Mouse (Mus musculus) left cerebral cortex, postnatal 36 days (tissue): ENCODE data around the gene Gm17617. TPM values are rescaled to one million over a fixed set of nuclear protein-coding genes. Genes with fewer than 3 reads are reported as not detected.

ENCODE experiments used
- DNase-seq, 2 experiments: peaks; one replicate each; pipeline ENCODE4 v3.0.0; 2021 to 2022; ENCODE audit warnings: low spot score in 2 of 2, mixed read lengths in 1 of 2
- intact Hi-C: fragments of 180-260 bp; cut with DNase I; formaldehyde crosslinking; loops from one replicate; pipeline ENCODE4 v1.15.1; 2025
- total RNA-seq, 2 experiments: library from RNA; stranded (reverse); gene quantifications; 2 replicates each; pipeline ENCODE4 v1.2.3; 2021

Gm17617 gene
- not detected for total RNA-seq

DNA sequence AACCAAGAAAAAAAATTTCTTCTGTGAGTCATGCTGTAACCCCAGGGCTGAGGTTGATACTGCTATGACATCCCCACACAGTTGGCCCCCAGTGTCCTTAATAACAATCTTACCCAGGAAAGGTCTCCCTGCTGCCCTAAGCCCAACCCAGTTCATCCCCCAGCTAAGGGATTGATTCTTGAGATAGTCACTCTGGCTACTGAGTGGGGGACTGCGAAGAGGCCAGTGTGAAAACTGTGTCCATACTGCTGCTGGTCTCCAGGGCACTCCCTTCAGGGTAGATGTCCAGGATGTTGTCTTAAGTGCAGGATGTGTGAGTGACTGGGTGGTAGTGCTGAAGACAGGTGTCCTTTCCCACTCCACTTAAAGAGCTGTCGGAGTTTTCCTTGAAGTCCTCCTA lies at the start of gene Gm17617:
Gm17617 (minus strand) TSS at position 101 of the 400 bp plus-strand sequence.
- DNase-seq, result no peak
- intact Hi-C loops, result no loop called here

DNA sequence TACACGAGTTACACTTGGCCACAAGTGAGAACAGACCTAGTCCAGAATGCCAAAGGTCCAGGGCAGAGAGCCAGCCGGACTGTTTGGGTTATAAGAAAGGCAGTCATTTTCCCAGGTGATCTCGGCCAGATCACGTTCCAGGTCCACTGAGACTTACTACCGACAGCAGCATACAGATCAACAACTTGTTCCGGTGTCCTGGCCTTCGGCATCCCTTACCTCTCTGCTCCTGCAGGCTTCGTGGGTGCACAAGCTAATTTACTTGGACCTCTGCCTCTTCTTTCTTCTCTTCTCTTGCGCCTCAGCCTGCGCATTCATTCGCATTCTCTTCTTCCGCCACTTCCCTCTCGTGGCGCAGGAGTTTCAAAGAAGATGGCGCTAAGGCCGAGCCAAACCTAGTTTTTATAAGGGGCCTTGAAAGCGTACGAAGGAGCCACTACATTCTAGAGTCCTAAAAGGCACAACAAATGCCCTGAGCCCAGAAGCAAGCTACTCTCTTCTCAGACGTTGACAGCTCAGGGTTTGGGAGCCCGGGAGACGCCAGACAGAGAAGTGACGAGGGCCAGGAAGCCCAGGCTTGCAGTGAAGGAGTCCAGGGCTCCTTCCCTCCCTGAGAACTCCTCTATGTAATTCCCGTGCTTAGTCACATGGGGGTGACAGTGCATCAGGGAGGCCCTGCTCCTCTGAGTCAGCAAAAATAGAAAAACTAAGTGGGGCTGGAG lies 49.0 kb upstream of the Gm17617 start:
- intact Hi-C loops, result no loop called here
- peak; percentile 65 to 70 for DNase-seq

DNA sequence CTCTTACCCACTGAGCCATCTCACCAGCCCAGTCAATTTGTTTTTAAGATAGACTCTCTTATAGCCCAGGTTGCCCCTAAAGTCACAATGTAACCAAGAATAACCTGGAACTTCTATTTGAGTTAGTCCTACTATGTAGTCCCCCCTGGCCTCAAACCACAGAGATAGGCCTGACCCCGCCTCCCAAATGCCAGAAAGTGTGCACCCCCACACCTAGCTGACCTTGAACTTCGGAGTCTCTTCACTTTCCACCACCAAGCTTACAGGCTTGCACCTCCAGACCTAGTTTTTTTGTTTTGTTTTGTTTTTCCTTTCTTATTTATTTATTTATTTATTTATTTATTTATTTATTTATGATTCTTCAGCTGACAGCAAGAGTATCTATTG lies 48.4 kb upstream of the Gm17617 start:
- no peak for DNase-seq
- intact Hi-C loops, result no loop called here

DNA sequence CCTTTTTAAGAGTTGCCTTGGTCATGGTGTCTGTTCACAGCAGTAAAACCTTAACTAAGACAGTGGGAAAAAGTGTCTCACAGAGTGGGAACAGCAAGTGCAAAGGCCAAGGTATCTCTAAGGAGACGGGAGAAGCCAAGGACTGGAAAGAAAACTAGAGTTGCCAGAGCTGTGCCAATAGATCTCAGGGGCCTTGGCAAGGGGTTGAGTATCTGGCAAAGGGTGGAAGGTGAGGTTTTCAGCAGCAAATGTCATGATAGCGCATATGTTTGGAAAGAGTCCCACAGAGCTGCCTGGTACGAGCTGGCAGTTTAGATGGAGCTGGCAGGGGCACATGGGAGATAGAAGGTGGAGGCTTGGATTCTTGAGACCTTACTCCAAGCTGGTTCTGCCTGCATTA lies 46.2 kb upstream of the Gm17617 start:
- no peak for DNase-seq
- intact Hi-C loops, result loop anchor here (5.0 to 10.0 kb wide), 2 partner anchors 382 to 465 kb away; no protein-coding TSS in a partner anchor

DNA sequence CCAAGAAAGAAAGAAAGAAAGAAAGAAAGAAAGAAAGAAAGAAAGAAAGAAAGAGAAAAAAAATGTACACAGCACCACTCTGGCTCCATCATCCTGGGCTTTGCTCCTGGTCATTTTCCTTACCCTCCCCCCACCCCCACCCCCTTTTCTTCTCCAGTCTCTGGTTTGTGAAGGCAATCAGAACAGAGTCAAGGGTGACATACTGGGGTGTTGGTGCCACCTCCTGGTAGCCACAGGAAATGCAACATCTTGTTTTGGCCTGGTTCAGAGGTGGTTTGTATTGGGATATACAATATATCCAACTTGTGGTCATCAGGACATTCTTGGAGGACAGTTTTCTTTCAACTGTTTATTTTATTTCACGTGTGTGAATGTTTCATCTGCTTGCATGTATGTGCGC lies 45.2 kb upstream of the Gm17617 start:
- intact Hi-C loops, result loop anchor here (5.0 to 10.0 kb wide), 2 partner anchors 381 to 464 kb away; no protein-coding TSS in a partner anchor
- DNase-seq, result peak; percentile 62

DNA sequence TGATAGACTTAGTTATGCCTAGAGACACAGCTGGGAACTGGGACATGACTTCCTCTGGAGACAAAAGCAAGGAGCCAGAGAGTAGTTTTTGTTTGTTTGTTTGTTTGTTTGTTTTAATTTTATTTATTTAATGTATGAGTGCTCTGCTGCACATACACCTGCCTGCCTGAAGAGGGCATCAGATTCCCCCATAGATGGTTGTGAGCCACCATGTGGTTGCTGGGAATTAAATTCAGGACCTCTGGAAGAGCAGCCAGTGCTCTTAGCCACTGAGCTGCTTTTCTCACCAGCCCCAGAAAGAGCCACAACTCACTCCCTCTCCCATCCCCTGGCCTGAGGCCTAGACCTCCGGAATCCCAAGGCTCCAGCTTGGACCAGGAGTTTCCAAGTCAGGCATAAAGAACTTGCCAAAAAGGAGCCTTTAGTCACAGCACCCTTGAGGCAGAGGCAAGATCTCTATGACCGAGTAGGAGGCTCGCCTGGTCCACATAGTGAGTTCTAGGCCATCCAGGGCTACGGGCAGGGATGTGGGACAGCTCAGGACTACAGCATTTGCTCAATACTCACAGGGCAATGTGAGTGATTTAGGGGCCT lies 44.7 kb upstream of the Gm17617 start:
- intact Hi-C loops, result loop anchor here (5.0 to 10.0 kb wide), 2 partner anchors 381 to 463 kb away; no protein-coding TSS in a partner anchor
- DNase-seq, result no peak

DNA sequence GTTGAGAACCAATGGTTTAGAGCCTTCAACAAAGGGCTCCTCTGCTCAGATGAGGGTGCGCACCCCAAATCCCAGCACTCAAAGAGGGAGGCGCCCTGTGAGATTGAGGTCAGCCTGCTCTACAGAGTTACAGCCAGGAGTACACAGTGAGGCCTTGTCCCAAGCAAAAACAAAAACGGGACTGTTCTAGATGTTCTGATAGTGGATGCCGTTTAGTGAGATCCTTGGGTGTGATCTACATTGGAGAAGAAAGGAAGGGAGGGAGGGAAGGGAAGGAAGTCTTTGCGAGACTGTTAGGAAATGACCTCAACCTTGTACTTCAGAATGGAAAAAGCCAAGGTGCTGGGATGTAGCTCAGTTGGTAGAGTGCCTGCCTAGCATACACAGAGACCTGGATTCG lies 42.9 kb upstream of the Gm17617 start:
- no peak for DNase-seq
- intact Hi-C loops, result loop anchor here (5.0 to 10.0 kb wide), 2 partner anchors 379 to 461 kb away; no protein-coding TSS in a partner anchor

DNA sequence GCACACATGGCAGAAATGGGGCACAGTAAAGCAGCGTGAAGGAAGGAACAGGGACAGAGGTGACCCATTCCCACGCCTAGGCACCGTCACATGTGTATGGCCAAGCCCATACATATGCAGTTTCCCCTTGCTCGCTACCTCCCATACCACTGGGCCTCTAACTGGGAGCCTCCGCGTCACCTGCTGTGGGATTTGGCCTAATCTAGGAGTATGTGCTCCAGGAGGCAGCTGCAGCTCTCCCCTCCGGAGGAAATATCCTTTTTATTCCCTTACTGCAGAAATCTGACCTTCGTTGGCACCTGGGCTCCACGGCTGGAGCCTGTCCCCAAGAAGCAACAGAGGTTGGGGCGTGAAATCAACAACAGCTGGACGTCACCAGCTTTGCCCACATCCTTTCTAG lies 41.0 kb upstream of the Gm17617 start:
- no peak for DNase-seq
- intact Hi-C loops, result loop anchor here (5.0 to 10.0 kb wide), 2 partner anchors 67 to 460 kb away; partner anchors contain the start of gene Zfp346

DNA sequence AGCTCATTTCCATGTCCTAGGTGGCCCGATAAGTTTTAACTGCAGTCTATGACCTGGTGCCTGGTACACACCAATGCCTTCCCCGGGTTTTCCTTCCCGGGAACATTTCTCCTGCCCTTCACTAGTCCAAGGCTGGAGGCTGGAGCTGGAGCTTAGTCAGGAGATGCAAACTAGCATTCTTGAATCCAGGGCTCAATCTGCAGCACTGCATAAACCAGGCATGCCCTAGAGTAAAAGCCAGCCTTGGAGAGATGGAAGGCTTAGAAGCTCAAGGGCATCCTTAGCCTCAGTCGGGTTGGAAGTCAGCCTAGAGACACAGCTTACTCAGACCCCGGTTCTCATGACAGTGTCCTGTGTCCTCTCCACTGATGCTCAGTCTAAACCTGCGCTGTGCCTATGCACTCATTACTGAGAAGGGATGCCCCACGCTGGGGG lies 39.0 kb upstream of the Gm17617 start:
- intact Hi-C loops, result loop anchor here (5.0 to 10.0 kb wide), 2 partner anchors 65 to 458 kb away; partner anchors contain the start of gene Zfp346
- no peak for DNase-seq

DNA sequence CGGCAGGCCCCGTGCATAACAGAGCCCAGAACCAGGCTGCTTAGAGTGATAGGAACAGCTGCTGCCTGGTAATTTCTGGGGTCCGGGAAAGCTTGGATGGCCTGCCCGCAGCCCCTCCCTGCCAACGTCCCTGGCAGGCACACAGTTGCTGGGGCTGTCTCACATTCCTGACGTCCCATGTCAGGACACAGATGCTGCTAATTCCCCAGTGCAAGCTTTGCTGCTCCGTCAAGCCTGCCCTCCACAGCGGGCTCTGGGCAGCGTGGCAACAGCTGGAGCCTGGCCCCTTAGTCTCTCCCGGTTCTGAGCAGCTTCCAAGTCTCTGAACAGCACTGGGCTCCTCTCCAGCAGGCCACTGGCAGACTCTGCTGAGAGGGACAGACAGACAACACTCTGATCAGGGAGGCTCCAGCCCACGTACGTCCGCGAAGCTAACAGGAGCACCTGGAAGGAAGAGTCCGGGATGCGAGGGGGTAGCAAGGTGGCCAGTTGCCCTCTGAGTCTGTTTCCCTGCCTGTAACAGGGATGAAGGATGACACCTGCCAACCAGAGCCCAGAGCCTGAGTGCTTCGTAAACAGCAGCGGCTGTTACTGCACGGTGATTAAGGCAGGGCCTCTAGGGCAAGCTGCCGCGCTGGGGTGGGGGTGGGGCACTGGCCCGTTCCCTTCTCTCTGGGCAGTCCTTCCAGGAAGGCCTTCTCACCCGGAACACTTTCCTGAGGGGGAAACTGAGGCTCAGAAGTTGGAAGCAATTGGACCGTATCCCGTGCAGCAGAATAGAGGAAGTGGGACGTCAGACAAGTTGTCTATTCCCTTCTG lies 38.4 kb upstream of the Gm17617 start:
- DNase-seq, result peak; percentile 39
- intact Hi-C loops, result loop anchor here (5.0 to 10.0 kb wide), 2 partner anchors 64 to 457 kb away; partner anchors contain the start of gene Zfp346

DNA sequence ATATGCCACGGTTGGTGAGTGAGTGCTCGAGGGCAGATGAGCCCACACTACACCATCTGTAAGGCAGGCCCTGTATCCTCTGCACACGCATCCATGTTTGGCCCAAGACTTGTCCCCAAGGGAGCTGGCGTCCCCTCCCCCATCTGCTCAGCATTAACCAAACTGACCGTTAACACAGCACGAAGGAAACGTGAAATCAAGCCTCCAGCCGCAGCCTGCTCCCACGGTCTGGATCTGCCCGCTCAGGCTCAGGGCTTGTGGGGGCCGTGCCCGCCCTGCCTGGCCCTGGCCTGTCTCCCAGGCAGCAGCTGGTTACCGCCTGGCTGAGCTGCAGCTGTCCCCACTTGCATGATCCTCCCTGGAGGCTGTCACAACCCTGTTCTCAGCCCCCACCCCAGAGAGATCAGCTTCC lies 35.6 kb upstream of the Gm17617 start:
- DNase-seq, result peak; percentile 24 to 30
- intact Hi-C loops, result no loop called here

DNA sequence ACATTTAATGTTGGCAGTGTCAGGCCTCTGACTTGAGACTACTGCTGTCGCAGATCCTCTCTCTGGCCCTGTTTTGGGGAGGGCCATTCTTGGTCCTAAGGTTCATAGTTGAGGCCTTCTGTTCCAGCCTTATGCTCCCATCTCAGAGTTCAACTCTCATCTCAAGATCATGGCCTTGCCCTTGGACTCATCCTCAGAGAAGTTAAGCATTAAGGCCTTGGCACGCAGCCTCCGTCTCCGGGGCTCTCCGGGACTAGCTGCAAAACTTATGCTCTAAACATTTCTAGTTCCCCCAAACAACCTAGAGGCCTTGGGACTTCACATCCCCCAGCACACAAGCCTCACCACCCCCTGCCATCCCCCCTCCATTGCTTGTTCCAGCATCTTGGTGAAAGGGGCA lies 34.9 kb upstream of the Gm17617 start:
- intact Hi-C loops, result no loop called here
- DNase-seq, result no peak

DNA sequence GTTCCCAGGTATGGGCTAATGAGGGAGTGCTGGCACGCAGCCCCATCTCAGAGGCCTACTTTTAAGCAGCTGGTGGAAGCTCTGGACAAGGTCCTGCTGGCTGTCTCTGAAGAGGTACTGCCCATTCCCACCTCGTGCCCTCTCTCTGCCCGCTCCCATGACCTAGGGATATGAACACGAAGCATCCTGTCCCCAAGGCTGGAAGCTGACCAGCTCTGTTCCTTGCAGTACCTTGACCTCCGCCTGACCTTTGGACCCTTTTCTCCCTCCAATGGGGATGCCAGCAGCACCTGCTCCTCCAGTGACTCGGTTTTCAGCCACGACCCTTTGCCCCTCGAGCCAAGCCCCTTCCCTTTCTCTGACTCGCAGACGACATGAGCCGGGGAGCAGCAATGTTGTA lies 34.5 kb upstream of the Gm17617 start:
- DNase-seq, result no peak
- intact Hi-C loops, result no loop called here

DNA sequence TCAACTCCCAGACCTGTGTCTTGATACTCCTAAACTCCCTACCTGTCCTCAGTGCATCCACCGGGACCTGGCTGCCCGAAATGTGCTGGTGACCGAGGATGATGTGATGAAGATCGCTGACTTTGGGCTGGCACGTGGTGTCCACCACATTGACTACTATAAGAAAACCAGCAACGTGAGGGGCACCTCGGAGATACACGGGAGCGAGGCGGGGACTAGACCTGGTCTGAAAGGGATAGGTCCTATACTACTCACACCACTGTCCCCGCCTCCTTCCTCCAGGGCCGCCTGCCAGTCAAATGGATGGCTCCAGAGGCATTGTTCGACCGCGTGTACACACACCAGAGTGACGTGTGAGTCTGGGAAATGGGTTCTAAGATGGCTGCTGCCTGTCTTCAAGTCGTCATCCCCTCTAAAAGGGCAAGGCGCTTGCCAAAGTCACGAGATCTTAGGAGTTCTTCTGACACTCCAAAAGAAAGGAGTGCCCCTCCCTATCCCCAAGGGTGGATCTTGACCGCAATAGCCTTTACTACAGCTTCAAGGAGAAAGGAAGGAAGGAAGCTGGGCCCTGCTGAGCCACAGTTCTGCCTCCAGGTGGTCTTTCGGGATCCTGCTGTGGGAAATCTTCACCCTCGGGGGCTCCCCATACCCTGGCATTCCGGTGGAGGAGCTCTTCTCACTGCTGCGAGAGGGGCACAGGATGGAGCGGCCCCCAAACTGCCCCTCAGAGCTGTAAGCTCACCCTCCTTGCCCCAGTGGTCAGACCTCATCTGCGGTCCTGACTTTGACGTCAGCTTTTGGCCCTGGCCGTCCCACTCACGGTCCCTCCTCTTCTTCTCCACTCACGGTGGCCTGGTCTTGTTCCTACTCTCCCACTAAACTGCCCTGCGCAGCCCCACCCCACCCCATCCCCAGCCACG lies 33.7 kb upstream of the Gm17617 start:
- no peak for DNase-seq
- intact Hi-C loops, result no loop called here

DNA sequence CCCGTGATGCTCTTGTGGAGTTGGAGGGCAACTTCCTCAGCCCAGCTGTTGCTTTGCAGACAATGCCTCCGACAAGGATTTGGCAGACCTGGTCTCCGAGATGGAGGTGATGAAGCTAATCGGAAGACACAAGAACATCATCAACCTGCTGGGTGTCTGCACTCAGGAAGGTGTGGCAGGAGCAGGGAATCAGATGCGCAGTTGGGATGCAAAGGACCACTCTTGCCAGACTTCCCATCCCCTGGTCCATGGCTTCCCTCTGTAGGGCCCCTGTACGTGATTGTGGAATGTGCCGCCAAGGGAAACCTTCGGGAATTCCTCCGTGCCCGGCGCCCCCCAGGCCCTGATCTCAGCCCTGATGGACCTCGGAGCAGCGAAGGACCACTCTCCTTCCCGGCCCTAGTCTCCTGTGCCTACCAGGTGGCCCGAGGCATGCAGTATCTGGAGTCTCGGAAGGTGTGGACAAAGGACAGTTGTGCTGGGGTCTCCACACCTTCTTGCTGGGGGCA lies 32.5 kb upstream of the Gm17617 start:
- no peak for DNase-seq

DNA sequence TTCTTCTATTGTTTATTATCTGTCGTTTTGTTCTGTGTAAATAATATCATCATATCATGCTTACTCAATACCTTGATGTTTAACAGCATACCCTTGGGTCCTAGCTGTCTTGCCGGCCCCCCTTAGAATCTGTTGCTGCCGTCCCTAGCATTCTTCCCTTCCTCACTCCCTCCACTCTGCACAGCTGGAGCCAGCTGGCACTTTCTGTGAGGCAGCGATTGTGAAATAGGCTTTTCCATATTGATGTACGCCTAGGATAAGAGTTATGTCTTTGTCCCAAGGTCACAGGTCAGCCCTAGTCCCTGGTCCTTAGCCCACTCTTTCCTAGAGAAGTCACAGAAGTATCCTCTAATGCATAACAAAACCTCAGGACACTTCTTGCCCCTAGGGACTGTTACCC lies 30.2 kb upstream of the Gm17617 start:
- no peak for DNase-seq
- intact Hi-C loops, result no loop called here

More for the DNA sequence above, 32.5 kb upstream of the Gm17617 start:
- intact Hi-C loops, result no loop called here

DNA sequence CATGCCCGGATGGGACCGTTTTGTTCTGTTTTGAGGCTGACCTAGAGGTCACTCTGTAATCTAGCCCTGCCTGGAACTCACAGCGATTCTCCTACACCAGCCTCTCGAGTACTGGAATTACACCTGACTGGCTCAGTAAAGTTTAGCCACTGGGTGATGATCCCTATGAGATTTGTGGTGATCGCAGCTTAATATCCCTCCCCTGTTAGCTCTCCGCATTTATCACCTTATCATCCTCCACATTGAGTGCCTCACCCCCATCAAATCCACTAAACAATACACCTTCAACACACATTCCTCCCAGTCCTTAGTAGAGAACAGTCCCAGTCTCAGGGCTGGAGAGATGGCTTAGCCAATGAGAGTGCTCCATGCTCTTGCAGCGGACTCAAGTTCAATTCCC lies 29.0 kb upstream of the Gm17617 start:
- no peak for DNase-seq
- intact Hi-C loops, result no loop called here

DNA sequence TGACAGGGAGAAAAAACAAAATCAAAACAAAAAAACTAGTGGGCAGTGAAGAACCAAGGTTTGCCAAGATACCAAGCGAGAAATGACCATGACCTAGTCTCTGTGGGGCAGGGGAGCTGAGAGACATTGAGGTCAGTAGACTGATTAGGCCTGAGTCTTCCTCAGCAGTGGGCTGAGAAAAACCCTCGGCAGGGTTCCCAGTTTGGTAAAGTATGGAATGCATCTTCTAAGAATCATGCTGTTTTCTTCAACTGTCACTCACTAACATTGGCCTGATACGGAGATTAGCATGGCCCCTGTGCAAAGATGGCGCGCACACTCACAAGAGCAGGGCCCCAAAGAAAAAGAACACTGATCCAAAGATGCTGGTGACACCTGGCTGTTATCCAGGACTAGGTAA lies 20.6 kb upstream of the Gm17617 start:
- intact Hi-C loops, result no loop called here

More for the DNA sequence above, 20.6 kb upstream of the Gm17617 start:
- no peak for DNase-seq
